Mouse (Mus musculus): ENCODE results near the gene Sipa1l1.

Gene Sipa1l1

GRCm38 (mm10) chr12:82394118-82394861 is 225.2 kb downstream of the Sipa1l1 start:
- DNase-seq: no peak

- DNase-seq: no peak
These were observed 226.1 kb downstream of the Sipa1l1 start for GRCm38 (mm10) chr12:82395194-82395593.

GRCm38 (mm10) chr12:82397193-82397592 is 228.1 kb downstream of the Sipa1l1 start:
- no peak for DNase-seq

GRCm38 (mm10) chr12:82397751-82398150 is 228.6 kb downstream of the Sipa1l1 start:
- DNase-seq: no peak

GRCm38 (mm10) chr12:82398926-82399325 is 229.8 kb downstream of the Sipa1l1 start:
- DNase-seq: no peak

- no peak for DNase-seq
These were observed 231.0 kb downstream of the Sipa1l1 start for GRCm38 (mm10) chr12:82399971-82400720.

- DNase-seq: peak; percentile 36
These were observed 231.7 kb downstream of the Sipa1l1 start for GRCm38 (mm10) chr12:82400783-82401182.

GRCm38 (mm10) chr12:82401440-82401839 is 232.3 kb downstream of the Sipa1l1 start:
- no peak for DNase-seq

- DNase-seq: peak; percentile 42
These were observed 233.5 kb downstream of the Sipa1l1 start for GRCm38 (mm10) chr12:82402635-82403034.

- peak; percentile 54 for DNase-seq
These were observed 238.6 kb downstream of the Sipa1l1 start for GRCm38 (mm10) chr12:82407531-82408255.

- DNase-seq: peak; percentile 56
These were observed 239.4 kb downstream of the Sipa1l1 start for GRCm38 (mm10) chr12:82408486-82408885.

- DNase-seq: no peak
These were observed 240.8 kb downstream of the Sipa1l1 start for GRCm38 (mm10) chr12:82409686-82410472.

GRCm38 (mm10) chr12:82412291-82413032 is 243.3 kb downstream of the Sipa1l1 start:
- peak; percentile 87 for DNase-seq

- DNase-seq: peak; percentile 81
These were observed 246.7 kb downstream of the Sipa1l1 start for GRCm38 (mm10) chr12:82415690-82416364.

- no peak for DNase-seq
These were observed 249.9 kb downstream of the Sipa1l1 start for GRCm38 (mm10) chr12:82419027-82419426.

- DNase-seq: no peak
These were observed 255.7 kb downstream of the Sipa1l1 start for GRCm38 (mm10) chr12:82424783-82425182.

GRCm38 (mm10) chr12:82425853-82426252 is 256.7 kb downstream of the Sipa1l1 start:
- DNase-seq: no peak

GRCm38 (mm10) chr12:82427416-82427815 is 258.3 kb downstream of the Sipa1l1 start:
- DNase-seq: no peak

- no peak for DNase-seq
These were observed 259.3 kb downstream of the Sipa1l1 start for GRCm38 (mm10) chr12:82428466-82428865.

- no peak for DNase-seq
These were observed 264.2 kb downstream of the Sipa1l1 start for GRCm38 (mm10) chr12:82433311-82433710.

GRCm38 (mm10) chr12:82434591-82434990 is 265.5 kb downstream of the Sipa1l1 start:
- DNase-seq: no peak
